In the genomic region with DNA sequence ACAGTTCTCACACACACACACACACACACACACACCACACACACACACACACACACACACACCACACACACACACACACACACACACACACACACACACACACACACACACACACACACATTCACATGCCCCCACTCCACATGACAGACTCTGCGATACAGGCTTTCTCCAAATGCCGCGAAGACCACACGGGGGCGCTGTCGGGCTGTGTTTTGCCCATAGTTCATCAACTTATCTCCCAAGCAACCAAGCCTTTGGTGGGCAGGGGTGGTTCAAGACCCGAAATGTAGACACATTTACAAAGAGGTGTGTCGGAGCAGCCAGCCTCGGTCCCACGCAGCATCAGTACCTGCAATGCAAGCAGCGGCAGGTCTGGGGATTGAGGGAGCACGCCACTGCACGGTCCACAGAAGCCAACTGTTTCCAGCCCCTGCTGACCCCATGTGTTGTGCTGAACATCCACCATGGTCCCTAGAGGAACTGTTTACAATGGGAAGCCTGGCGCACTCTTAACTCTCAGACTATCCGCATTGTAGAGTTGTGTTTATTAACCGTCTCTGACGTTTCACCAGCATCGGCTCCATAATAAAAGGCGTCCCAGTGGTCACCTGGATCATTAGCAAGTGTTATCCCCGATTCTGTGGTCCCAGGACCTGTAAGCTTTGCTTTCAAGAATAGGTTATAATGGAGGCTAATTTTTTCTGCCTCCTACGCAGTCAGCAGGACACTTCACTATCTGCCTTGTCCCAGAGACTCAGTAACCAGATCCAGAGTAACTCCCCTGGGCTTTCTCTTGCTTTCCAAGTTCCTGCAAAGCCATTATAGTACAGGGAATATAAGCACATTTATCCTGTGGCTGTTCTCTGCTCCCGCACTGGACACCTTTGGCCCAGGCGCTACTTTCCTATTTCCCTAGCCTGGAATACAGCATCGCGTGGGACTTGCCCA, we compare ENCODE assay signal across 8 mouse cellular contexts. TPM values are rescaled to one million over a fixed set of nuclear protein-coding genes. Genes with fewer than 3 reads are reported as not detected.
DNase-seq lines count a peak whose midpoint lies in the region; ATAC-seq and TF ChIP-seq lines count a peak whose summit lies in the region.

No protein-coding gene starts in this region.

- H3K27me3 ChIP-seq in hindbrain, postnatal 0 days (ENCODE audit: insufficient read depth, low read length) = no peaks in the 10 kb centered on the region
- no peaks in the 10 kb centered on the region for H3K27me3 ChIP-seq in limb, embryonic 11.5 days (ENCODE audit: control insufficient read depth, insufficient read depth, low read length)
- no peaks in the 10 kb centered on the region for H3K27me3 ChIP-seq in midbrain, embryonic 12.5 days

- WGBS in hindbrain, postnatal 0 days = 27% methylated on average over 25 of the region's 25 CpGs
- WGBS in limb, embryonic 11.5 days = 28% methylated on average over 25 of the region's 25 CpGs
- 29% methylated on average over 25 of the region's 25 CpGs for WGBS in midbrain, embryonic 12.5 days

- peak; percentile 64 for DNase-seq in cerebellum, adult 11 months
- DNase-seq in cerebellum, postnatal 4 days (ENCODE audit: low spot score in 2 of 2) = peak; percentile 66 to 76
- peak; percentile 52 to 58 for DNase-seq in gastrocnemius, adult 8-10 months (ENCODE audit: low spot score in 2 of 2)
- DNase-seq in hindbrain, postnatal 0 days (ENCODE audit: low spot score) = peak; percentile 88
- peak; percentile 88 for DNase-seq in limb, embryonic 11.5 days (ENCODE audit: low spot score)
- peak; percentile 71 for DNase-seq in spleen, adult 12 weeks (ENCODE audit: low spot score)

- no peak overlapping the region for H3K9ac ChIP-seq in hindbrain, postnatal 0 days (replicated peaks; ENCODE audit: low read length)
- H3K9ac ChIP-seq in limb, embryonic 11.5 days (ENCODE audit: low read length) = no peak overlapping the region
- no peak overlapping the region for H3K9ac ChIP-seq in midbrain, embryonic 12.5 days (replicated peaks)

- H3K4me1 ChIP-seq in hindbrain, postnatal 0 days (ENCODE audit: insufficient read depth, low read length) = no peaks in the 10 kb centered on the region
- H3K4me1 ChIP-seq in limb, embryonic 11.5 days (ENCODE audit: control insufficient read depth, insufficient read depth, low read length) = no peaks in the 10 kb centered on the region
- H3K4me1 ChIP-seq in midbrain, embryonic 12.5 days = peaks cover 6% of the 10 kb centered on the region

- no peak overlapping the region for H3K27ac ChIP-seq in hindbrain, postnatal 0 days
- H3K27ac ChIP-seq in limb, embryonic 11.5 days (replicated peaks; ENCODE audit: low read depth, low read length) = no peak overlapping the region
- H3K27ac ChIP-seq in midbrain, embryonic 12.5 days (replicated peaks) = no peak overlapping the region

- H3K4me3 ChIP-seq in hindbrain, postnatal 0 days (ENCODE audit: low read length) = peak overlapping the region; percentile 18; the same call in 1 of the 2 replicates
- no peak overlapping the region for H3K4me3 ChIP-seq in limb, embryonic 11.5 days (ENCODE audit: low read depth, low read length)
- peak overlapping the region; percentile 5; the same call in 1 of the 2 replicates for H3K4me3 ChIP-seq in midbrain, embryonic 12.5 days

- peak overlapping the region; percentile 56 for H3K4me2 ChIP-seq in hindbrain, postnatal 0 days (ENCODE audit: low read depth, low read length)
- H3K4me2 ChIP-seq in limb, embryonic 11.5 days (ENCODE audit: low read depth, severe bottlenecking) = peak overlapping the region; percentile 13; the same call in 1 of the 2 replicates
- H3K4me2 ChIP-seq in midbrain, embryonic 12.5 days (replicated peaks) = peak overlapping the region; percentile 47

- no peaks in the 10 kb centered on the region for H3K36me3 ChIP-seq in hindbrain, postnatal 0 days (ENCODE audit: insufficient read depth, low read length)
- no peaks in the 10 kb centered on the region for H3K36me3 ChIP-seq in limb, embryonic 11.5 days (ENCODE audit: control insufficient read depth, insufficient read depth, low read length)
- H3K36me3 ChIP-seq in midbrain, embryonic 12.5 days = no peaks in the 10 kb centered on the region

- peak; percentile 87 for TF ChIP-seq CTCF in hindbrain, postnatal 0 days (IDR thresholded peaks at IDR 0.05; ENCODE audit: low read depth)

- H3K9me3 ChIP-seq in hindbrain, postnatal 0 days (ENCODE audit: low read length) = no peaks in the 10 kb centered on the region
- H3K9me3 ChIP-seq in limb, embryonic 11.5 days (ENCODE audit: control insufficient read depth, low read length) = no peaks in the 10 kb centered on the region
- H3K9me3 ChIP-seq in midbrain, embryonic 12.5 days = no peaks in the 10 kb centered on the region

- ATAC-seq in cerebellum, adult (ENCODE audit: insufficient number of reproducible peaks, low FRiP score, low TSS enrichment) = no peak; the same call in 1 of the 2 replicates
- peak; percentile 72 for ATAC-seq in hindbrain, postnatal 0 days
- no peak for ATAC-seq in limb, embryonic 11.5 days (ENCODE audit: insufficient number of reproducible peaks, low FRiP score, low TSS enrichment, low read depth)
- no peak for ATAC-seq in midbrain, embryonic 12.5 days (ENCODE audit: low FRiP score, low read depth)

RNA-seq across cellular contexts. Expression of a gene that starts 18.5 kb away (rescaled TPM):
- total RNA-seq in gastrocnemius, adult 8-10 months (2022) = not detected
- not detected in 2 replicates for total RNA-seq in hindbrain, postnatal 0 days (2014; rRNA removed)
- polyA plus RNA-seq in hindbrain, postnatal 0 days (2015; fragmentation: Nextera tagmentation; extraction: Ambion mirVana) = not detected in 2 replicates
- polyA plus RNA-seq in limb, embryonic 11.5 days (2014; fragmentation: Nextera tagmentation; extraction: Ambion mirVana) = not detected in 2 replicates
- polyA plus RNA-seq in midbrain, embryonic 12.5 days (2016; fragmentation: Nextera tagmentation; extraction: Ambion mirVana) = not detected in 2 replicates

RNA-seq across cellular contexts. Expression of a gene that starts 23.4 kb away (rescaled TPM):
- 10 to 100 TPM; 65.5 to 72.7 (median 69.8) TPM for total RNA-seq in gastrocnemius, adult 8-10 months (2022)
- 53.3 and 69.6 TPM in 2 replicates for total RNA-seq in hindbrain, postnatal 0 days (2014; rRNA removed)
- 95.1 and 96.8 TPM in 2 replicates for polyA plus RNA-seq in hindbrain, postnatal 0 days (2015; fragmentation: Nextera tagmentation; extraction: Ambion mirVana)
- polyA plus RNA-seq in limb, embryonic 11.5 days (2014; fragmentation: Nextera tagmentation; extraction: Ambion mirVana) = 152 and 156 TPM in 2 replicates
- polyA plus RNA-seq in midbrain, embryonic 12.5 days (2016; fragmentation: Nextera tagmentation; extraction: Ambion mirVana) = 171 and 175 TPM in 2 replicates

RNA-seq across cellular contexts. Expression of a gene that starts 28.2 kb away (rescaled TPM):
- total RNA-seq in gastrocnemius, adult 8-10 months (2022) = not detected
- not detected in 2 replicates for total RNA-seq in hindbrain, postnatal 0 days (2014; rRNA removed)
- polyA plus RNA-seq in hindbrain, postnatal 0 days (2015; fragmentation: Nextera tagmentation; extraction: Ambion mirVana) = not detected in 2 replicates
- 0.34 TPM in 1 of 2 replicates, not detected in the other for polyA plus RNA-seq in limb, embryonic 11.5 days (2014; fragmentation: Nextera tagmentation; extraction: Ambion mirVana)
- polyA plus RNA-seq in midbrain, embryonic 12.5 days (2016; fragmentation: Nextera tagmentation; extraction: Ambion mirVana) = not detected in 2 replicates

RNA-seq across cellular contexts. Expression of a gene that starts 41.0 kb away (rescaled TPM):
- total RNA-seq in gastrocnemius, adult 8-10 months (2022) = not detected
- not detected in 2 replicates for total RNA-seq in hindbrain, postnatal 0 days (2014; rRNA removed)
- polyA plus RNA-seq in hindbrain, postnatal 0 days (2015; fragmentation: Nextera tagmentation; extraction: Ambion mirVana) = not detected in 2 replicates
- not detected in 2 replicates for polyA plus RNA-seq in limb, embryonic 11.5 days (2014; fragmentation: Nextera tagmentation; extraction: Ambion mirVana)
- not detected in 2 replicates for polyA plus RNA-seq in midbrain, embryonic 12.5 days (2016; fragmentation: Nextera tagmentation; extraction: Ambion mirVana)

RNA-seq across cellular contexts. Expression of a gene that starts 58.3 kb away (rescaled TPM):
- not detected for total RNA-seq in gastrocnemius, adult 8-10 months (2022)
- total RNA-seq in hindbrain, postnatal 0 days (2014; rRNA removed) = not detected in 2 replicates
- polyA plus RNA-seq in hindbrain, postnatal 0 days (2015; fragmentation: Nextera tagmentation; extraction: Ambion mirVana) = not detected in 2 replicates
- polyA plus RNA-seq in limb, embryonic 11.5 days (2014; fragmentation: Nextera tagmentation; extraction: Ambion mirVana) = not detected in 2 replicates
- not detected in 2 replicates for polyA plus RNA-seq in midbrain, embryonic 12.5 days (2016; fragmentation: Nextera tagmentation; extraction: Ambion mirVana)
